Mouse (Mus musculus) ovary, adult 2 months (tissue): Measurements from ENCODE around the gene Trappc2. TPM values are rescaled to one million over a fixed set of nuclear protein-coding genes. Genes with fewer than 3 reads are reported as not detected.

Source experiments
- polyA plus RNA-seq: library from polyadenylated mRNA; depleted of rRNA; stranded (reverse); fragments of >200 nt; gene quantifications from 2 replicates; pipeline ENCODE4 v1.2.3, GENCODE M21; 2012; rRNA removed

The Trappc2 gene
- 1.3 and 1.5 TPM in 2 replicates for polyA plus RNA-seq

DNA sequence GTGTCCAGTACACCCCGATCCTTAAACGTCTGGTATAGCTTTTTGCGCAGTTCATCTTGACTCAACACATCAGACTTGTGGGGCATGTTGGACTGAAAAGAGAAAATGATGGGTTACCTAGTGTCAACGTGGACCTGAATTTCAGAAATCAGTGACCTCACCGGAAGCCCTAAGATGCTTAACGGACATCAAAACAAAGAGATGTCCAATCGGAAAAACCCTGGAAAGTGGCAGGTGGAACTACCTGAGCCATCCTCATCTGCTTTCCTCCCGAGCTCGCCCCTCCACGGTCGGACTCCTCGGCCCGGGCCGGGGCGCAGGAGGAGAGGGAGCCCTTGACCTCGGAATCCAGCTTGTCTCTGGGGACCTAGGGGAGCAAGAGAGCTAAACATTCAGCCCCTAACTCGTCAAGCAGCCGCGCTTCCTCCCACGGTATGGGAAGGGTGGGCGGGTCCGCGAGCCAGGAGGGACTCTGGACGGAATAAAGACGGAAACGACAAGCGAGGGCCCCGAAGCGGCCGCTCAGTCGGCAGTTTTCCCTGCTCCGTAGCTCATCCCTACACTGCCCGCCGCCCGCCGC, at the start of gene Trappc2:
Trappc2 (plus strand) TSS at position 539 of the 580 bp plus-strand sequence.

DNA sequence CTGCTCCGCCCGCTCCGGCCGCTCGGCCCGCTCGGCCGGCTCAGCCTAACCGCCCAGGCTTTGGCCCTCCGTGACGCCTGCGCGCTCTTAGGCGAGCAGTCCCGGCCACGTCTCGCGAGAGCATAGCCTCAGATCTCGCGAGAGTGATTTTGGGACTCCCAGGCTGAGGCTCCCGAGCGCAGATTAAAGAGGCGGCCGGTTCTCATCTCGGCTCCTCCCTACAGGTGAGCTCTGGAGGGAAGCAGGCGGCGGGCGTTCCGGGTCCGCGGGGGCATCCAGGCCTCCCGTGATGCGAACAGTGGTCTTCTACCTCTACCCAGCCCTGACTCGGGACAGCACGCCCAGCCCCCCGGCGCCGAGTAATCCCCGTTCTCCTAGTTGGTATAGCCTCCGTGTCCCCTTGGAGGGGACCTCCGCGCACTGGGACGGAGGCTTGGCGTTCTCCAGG, 266 bp downstream of the Trappc2 start, which contains the start of gene Ofd1:
Ofd1 (minus strand) TSS at position 89 of the 448 bp plus-strand sequence.

DNA sequence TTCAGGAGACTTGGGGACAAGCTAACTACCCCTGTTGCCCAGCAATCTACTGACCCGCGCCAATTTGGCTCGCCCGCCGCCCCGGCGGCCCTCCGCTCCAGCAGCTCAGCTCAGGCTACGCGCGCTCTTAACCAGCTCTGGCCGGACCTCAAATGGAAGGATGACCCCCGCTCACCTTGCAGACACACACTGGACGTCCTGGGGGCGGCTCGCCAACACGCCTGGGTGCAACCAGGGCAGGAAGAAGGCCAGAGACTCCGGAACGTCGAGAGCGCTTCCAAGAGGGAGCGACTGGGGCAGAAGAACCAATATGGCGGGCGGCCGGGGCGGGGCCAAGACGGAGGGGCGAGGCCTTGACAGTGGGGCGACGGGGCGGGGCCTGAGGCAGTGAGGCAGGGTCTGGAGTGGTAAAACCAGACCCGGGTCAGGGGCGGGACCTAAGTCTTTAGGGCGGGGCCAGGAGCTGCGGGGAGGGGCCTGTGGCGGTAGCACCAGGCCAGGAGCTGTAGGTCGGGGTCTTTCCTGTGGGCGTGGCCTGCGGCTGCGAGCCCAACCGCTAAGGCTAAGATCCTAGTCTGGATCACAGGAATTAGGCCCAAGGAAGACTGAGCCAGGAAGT, 39.1 kb downstream of the Trappc2 start, which contains the start of gene Rab9:
Rab9 (minus strand) TSS at position 503 of the 619 bp plus-strand sequence.

Other genes with a start within 250 kb of the Trappc2 start
- gene Gpm6b, start 201.7 kb upstream of the Trappc2 start, polyA plus RNA-seq: 12.0 and 14.3 TPM in 2 replicates
- 0.99 and 1.5 TPM in 2 replicates for gene Ofd1, start 130 bp downstream of the Trappc2 start, polyA plus RNA-seq
- gene Rab9, start 39.3 kb downstream of the Trappc2 start, polyA plus RNA-seq: 2.6 and 3.9 TPM in 2 replicates
- 0.97 and 1.00 TPM in 2 replicates for gene Tceanc, start 78.0 kb downstream of the Trappc2 start, polyA plus RNA-seq
- 3.1 and 3.4 TPM in 2 replicates for gene Egfl6, start 145.1 kb downstream of the Trappc2 start, polyA plus RNA-seq